Mouse (Mus musculus) testis, adult 2 months (tissue): ENCODE results near the gene Gpank1.

Experiments
- CTCF ChIP-seq: fragments of 200-500 bp; IDR thresholded peaks from 2 replicates; pipeline ENCODE4 v1.5.1; 2012; ENCODE audit warnings: low read depth, mild to moderate bottlenecking, inconsistent platforms, low read length, moderate library complexity; ENCODE audit not compliant: control insufficient read depth, insufficient read depth, insufficient replicate concordance
- POLR2A ChIP-seq: fragments of 200-500 bp; IDR thresholded peaks from 2 replicates; pipeline ENCODE4 v1.6.1; 2012; ENCODE audit warnings: low read depth, mild to moderate bottlenecking, inconsistent platforms, low read length, moderate library complexity; ENCODE audit not compliant: control insufficient read depth

GRCm38 (mm10) chr17:35133517-35133916 lies 12.3 kb downstream of the Gpank1 start:
- TF ChIP-seq CTCF (no peak), POLR2A (no peak)
